In the genomic region with DNA sequence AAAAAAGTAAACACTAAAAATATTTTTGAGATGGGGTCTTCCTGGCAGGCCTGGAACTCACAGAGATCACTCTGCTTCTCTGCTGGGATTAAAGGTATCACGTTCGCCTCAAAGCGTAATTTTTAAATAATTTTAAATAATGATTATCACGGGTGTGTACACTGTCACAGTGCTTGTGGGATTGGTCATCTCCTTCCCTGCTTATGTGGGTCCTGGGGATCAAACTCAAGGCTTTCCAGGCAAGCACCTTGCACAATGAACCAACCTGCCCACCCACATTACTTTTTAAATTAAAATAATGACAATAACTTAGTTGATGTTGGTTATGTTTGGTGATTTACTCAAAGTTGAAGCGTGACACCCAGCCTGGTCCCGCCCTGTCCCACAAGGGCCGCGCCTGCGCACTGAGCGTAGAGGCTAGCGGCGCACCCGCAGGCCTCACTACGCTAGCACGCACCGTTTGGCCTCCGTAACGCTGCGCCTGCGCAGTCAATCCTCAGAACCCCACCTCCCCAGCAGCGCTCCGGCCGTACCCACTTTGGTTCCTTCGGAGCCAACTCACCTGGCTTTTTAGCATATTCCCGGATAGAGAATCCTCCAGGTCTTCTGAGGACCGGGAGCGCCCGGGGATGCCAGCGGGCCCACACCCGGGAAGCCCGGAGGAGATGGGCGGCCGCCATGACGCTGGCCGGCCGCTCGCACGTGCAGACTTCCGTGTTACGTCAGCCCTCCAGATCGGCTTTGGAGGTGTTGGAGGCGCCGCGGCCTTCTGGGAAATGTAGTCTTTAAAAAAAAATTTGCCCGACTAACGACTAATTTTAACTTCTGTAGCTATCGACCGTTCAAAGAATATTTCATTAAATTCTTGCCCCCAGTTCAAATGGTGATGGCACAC, we compare ENCODE assay signal across 8 mouse cellular contexts. TPM values are rescaled to one million over a fixed set of nuclear protein-coding genes. Genes with fewer than 3 reads are reported as not detected.
DNase-seq lines count a peak whose midpoint lies in the region; ATAC-seq lines count a peak whose summit lies in the region.

A gene (minus strand): TSS at position 724 of the 895 bp plus-strand sequence.
A gene (plus strand): TSS at position 750 of the 895 bp plus-strand sequence.

- DNase-seq in ZHBTc4 (ENCODE audit: low read depth, low spot score): peak; percentile 98
- DNase-seq in gastrocnemius, adult 8-10 months (ENCODE audit: low spot score in 2 of 2): peak; percentile 94 to 96
- peak; percentile 77 for DNase-seq in hindlimb bud, embryonic 11.5 days (ENCODE audit: extremely low spot score, low read depth, low spot score)
- DNase-seq in left cerebral cortex, adult 8-10 months (ENCODE audit: low spot score in 2 of 2): peak; percentile 93 to 96
- peak; percentile 96 to 97 for DNase-seq in right cerebral cortex, postnatal 10 days (ENCODE audit: low spot score in 2 of 2)
- peak; percentile 98 for DNase-seq in urinary bladder, postnatal 25 days (ENCODE audit: low spot score)

- no peaks in the 10 kb centered on the region for H3K27me3 ChIP-seq in megakaryocyte, embryonic 14.5 days (replicated peaks)

- no peaks in the 10 kb centered on the region for H3K9me3 ChIP-seq in megakaryocyte, embryonic 14.5 days

- peaks cover 65% of the 10 kb centered on the region for H3K36me3 ChIP-seq in megakaryocyte, embryonic 14.5 days (replicated peaks; ENCODE audit: low read length)

- H3K4me1 ChIP-seq in megakaryocyte, embryonic 14.5 days: peaks cover 66% of the 10 kb centered on the region

- ATAC-seq in common myeloid progenitor, adult 5-6 weeks (replicated peaks; ENCODE audit: low read depth, poor library complexity, severe bottlenecking): peak; percentile 83

- peak within 1 kb of the TSS; percentile 95 for H3K4me3 ChIP-seq in megakaryocyte, embryonic 14.5 days (replicated peaks)

RNA-seq across cellular contexts. Expression of the first gene that starts in this region (rescaled TPM):
- total RNA-seq in common myeloid progenitor, adult 5-6 weeks (2017): 132 and 198 TPM in 2 replicates
- total RNA-seq in gastrocnemius, adult 8-10 months (2022): 100 to 1,000 TPM in 3 of 4 experiments, 10 to 100 TPM in 1; 96.1 to 111 (median 102) TPM
- total RNA-seq in left cerebral cortex, adult 8-10 months (2022): 10 to 100 TPM; 39.8 to 51.5 (median 47.8) TPM
- 458 and 769 TPM in 2 replicates for polyA plus RNA-seq in megakaryocyte, embryonic 14.5 days (2012; ENCODE audit: insufficient read depth, low replicate concordance)

RNA-seq across cellular contexts. Expression of the second gene that starts in this region (rescaled TPM):
- total RNA-seq in common myeloid progenitor, adult 5-6 weeks (2017): 12.1 and 14.5 TPM in 2 replicates
- 100 to 1,000 TPM in 2 of 4 experiments, 10 to 100 TPM in 2; 94.6 to 106 (median 98.8) TPM for total RNA-seq in gastrocnemius, adult 8-10 months (2022)
- 10 to 100 TPM; 24.3 to 38.6 (median 27.6) TPM for total RNA-seq in left cerebral cortex, adult 8-10 months (2022)
- 93.1 and 154 TPM in 2 replicates for polyA plus RNA-seq in megakaryocyte, embryonic 14.5 days (2012; ENCODE audit: insufficient read depth, low replicate concordance)

Comparison
In these comparisons a context has a peak if more than half of its experiments do, and no peak if none do; other contexts are left out.
1. Peak in every context shown above with its lines: DNase-seq, ATAC-seq and H3K4me3 ChIP-seq.